In the genomic region with DNA sequence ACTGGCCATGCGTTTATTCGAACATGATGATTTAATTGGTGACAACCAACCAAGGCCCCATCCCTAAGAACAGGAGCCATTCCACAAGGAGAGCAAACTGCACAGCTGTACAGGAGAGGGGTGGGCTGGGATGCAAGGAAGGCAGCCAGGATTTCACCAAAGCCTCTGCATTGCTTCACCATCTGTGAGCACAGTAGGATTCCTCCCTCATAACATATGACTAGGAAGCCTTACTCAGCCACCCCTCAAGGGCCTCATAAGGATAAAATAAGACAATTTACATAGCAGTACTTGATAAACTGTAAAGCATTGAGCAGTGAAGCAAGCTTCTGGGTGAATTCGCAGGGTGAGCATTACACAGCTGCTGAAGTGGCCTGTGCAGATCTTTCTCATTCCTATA, we compare ENCODE assay signal across 16 mouse cellular contexts. TPM values are rescaled to one million over a fixed set of nuclear protein-coding genes. Genes with fewer than 3 reads are reported as not detected.
A peak's percentile ranks its signal among the peaks of the same experiment; 100 is the strongest.
DNase-seq lines count a peak whose midpoint lies in the region; ATAC-seq and TF ChIP-seq lines count a peak whose summit lies in the region.
"Had no signal": no experiment of that assay in that cellular context is flagged by ENCODE, and none has a peak within 500 bp of the region (broad histone marks: within the 10 kb centered on the region; RNA-seq: fewer than 3 reads in every experiment).

No protein-coding gene starts in this region.

- no peaks in the 10 kb centered on the region for H3K4me1 ChIP-seq in forebrain, embryonic 14.5 days (ENCODE audit: control insufficient read depth, insufficient read depth, low read length)
- H3K4me1 ChIP-seq in forebrain, embryonic 10.5 days = no peaks in the 10 kb centered on the region
- H3K4me1 ChIP-seq in neural tube, embryonic 14.5 days (ENCODE audit: control insufficient read depth, insufficient read depth, low read length) = no peaks in the 10 kb centered on the region

- ATAC-seq in forebrain, embryonic 14.5 days = no peak; the same call in 1 of the 2 replicates
- ATAC-seq in neural tube, embryonic 14.5 days (ENCODE audit: low read depth) = peak; percentile 94
- no peak for ATAC-seq in erythroblast, adult 5-6 weeks (replicated peaks; ENCODE audit: low FRiP score, poor library complexity, severe bottlenecking)
- ATAC-seq: intestine, embryonic 16.5 days; lung, postnatal 0 days had no signal

- H3K4me2 ChIP-seq in forebrain, embryonic 14.5 days (ENCODE audit: low read length) = no peak overlapping the region
- H3K4me2 ChIP-seq in neural tube, embryonic 14.5 days (ENCODE audit: low read depth, low read length) = no peak overlapping the region
- H3K4me2 ChIP-seq: heart, embryonic 13.5 days had no signal

- TF ChIP-seq CTCF in brain, embryonic 14.5 days (IDR thresholded peaks at IDR 0.05; ENCODE audit: borderline replicate concordance, extremely low read depth, insufficient read depth, insufficient read length) = no peak

- H3K27ac ChIP-seq in forebrain, embryonic 14.5 days (ENCODE audit: low read depth, low read length) = no peak overlapping the region
- H3K27ac ChIP-seq in forebrain, embryonic 10.5 days = no peak overlapping the region
- peak overlapping the region; percentile 24; the same call in 1 of the 2 replicates for H3K27ac ChIP-seq in neural tube, embryonic 14.5 days (ENCODE audit: low read depth, low read length)
- H3K27ac ChIP-seq: heart, embryonic 13.5 days had no signal

- H3K4me3 ChIP-seq in forebrain, embryonic 14.5 days (ENCODE audit: low read depth, low read length) = no peak overlapping the region
- H3K4me3 ChIP-seq in forebrain, embryonic 10.5 days = no peak overlapping the region
- H3K4me3 ChIP-seq in neural tube, embryonic 14.5 days (ENCODE audit: low read depth, low read length) = no peak overlapping the region
- H3K4me3 ChIP-seq: heart, embryonic 13.5 days had no signal

- peak; percentile 6 for DNase-seq in forebrain, embryonic 14.5 days (ENCODE audit: low spot score)
- no peak for DNase-seq in forebrain, embryonic 10.5 days (ENCODE audit: extremely low spot score, low spot score)
- DNase-seq in brain, embryonic 14.5 days (ENCODE audit: low read depth) = peak; percentile 35
- peak; percentile 53 for DNase-seq in layer of hippocampus, adult 9-11 months
- no peak for DNase-seq in urinary bladder, postnatal 10 days (ENCODE audit: low spot score)
- DNase-seq in ovary, postnatal 36 days (ENCODE audit: low spot score) = no peak
- DNase-seq: adrenal gland, adult 2 months; cerebellum, adult 11 months; spleen, adult 18-20 months; thymus, adult 18-20 months had no signal

- 85% methylated on average over 3 of the region's 3 CpGs for WGBS in forebrain, embryonic 14.5 days
- 92% methylated on average over 3 of the region's 3 CpGs for WGBS in forebrain, embryonic 10.5 days
- 56% methylated on average over 3 of the region's 3 CpGs for WGBS in neural tube, embryonic 14.5 days

- H3K9me3 ChIP-seq in forebrain, embryonic 14.5 days (replicated peaks; ENCODE audit: control insufficient read depth, low read length) = no peaks in the 10 kb centered on the region
- H3K9me3 ChIP-seq in forebrain, embryonic 10.5 days = no peaks in the 10 kb centered on the region
- no peaks in the 10 kb centered on the region for H3K9me3 ChIP-seq in neural tube, embryonic 14.5 days (ENCODE audit: control insufficient read depth, low read length)
- H3K9me3 ChIP-seq: G1E; heart, embryonic 13.5 days had no signal

- no peak for TF ChIP-seq POLR2A in brain, embryonic 14.5 days (IDR thresholded peaks at IDR 0.05; ENCODE audit: borderline replicate concordance, extremely low read depth, insufficient read depth, insufficient read length, poor library complexity, severe bottlenecking)

- no peaks in the 10 kb centered on the region; the same call in none of the 2 replicates for H3K27me3 ChIP-seq in forebrain, embryonic 14.5 days (replicated peaks; ENCODE audit: control insufficient read depth, insufficient read depth, low read length)
- peaks cover 35% of the 10 kb centered on the region for H3K27me3 ChIP-seq in forebrain, embryonic 10.5 days (ENCODE audit: poor library complexity, severe bottlenecking)
- no peaks in the 10 kb centered on the region for H3K27me3 ChIP-seq in neural tube, embryonic 14.5 days (ENCODE audit: control insufficient read depth, insufficient read depth, low read length)
- H3K27me3 ChIP-seq: heart, embryonic 13.5 days had no signal

- H3K36me3 ChIP-seq in forebrain, embryonic 14.5 days (ENCODE audit: control insufficient read depth, insufficient read depth, low read length) = no peaks in the 10 kb centered on the region
- no peaks in the 10 kb centered on the region for H3K36me3 ChIP-seq in forebrain, embryonic 10.5 days (replicated peaks)
- H3K36me3 ChIP-seq in neural tube, embryonic 14.5 days (ENCODE audit: control insufficient read depth, insufficient read depth, low read length) = no peaks in the 10 kb centered on the region
- H3K36me3 ChIP-seq: G1E; heart, embryonic 13.5 days had no signal

- no peak overlapping the region for H3K9ac ChIP-seq in forebrain, embryonic 14.5 days (ENCODE audit: low read length)
- H3K9ac ChIP-seq in neural tube, embryonic 14.5 days (replicated peaks; ENCODE audit: low read depth, low read length) = no peak overlapping the region
- H3K9ac ChIP-seq: heart, embryonic 13.5 days had no signal

RNA-seq across cellular contexts. Expression of gene Ism1, which starts 28.5 kb away (rescaled TPM):
- 0.32 and 0.50 TPM in 2 replicates for polyA plus RNA-seq in forebrain, embryonic 14.5 days (2014; fragmentation: Nextera tagmentation; extraction: Ambion mirVana)
- 0.58 and 0.61 TPM in 2 replicates for polyA plus RNA-seq in forebrain, embryonic 10.5 days (2016; fragmentation: Nextera tagmentation; extraction: Ambion mirVana)
- 0.91 and 1.2 TPM in 2 replicates for polyA plus RNA-seq in brain, embryonic 14.5 days (2012; rRNA removed)
- 0.94 and 1.1 TPM in 2 replicates for polyA plus RNA-seq in neural tube, embryonic 14.5 days (2014; fragmentation: Nextera tagmentation; extraction: Ambion mirVana)
- not detected in 2 replicates for total RNA-seq in erythroblast, adult 5-6 weeks (2015; ENCODE audit: low replicate concordance)
- not detected in 2 replicates for total RNA-seq in erythroblast, adult 5-6 weeks (2017; ENCODE audit: low replicate concordance)
- polyA plus RNA-seq: G1E had no signal

Comparison
In these comparisons a context has a peak if more than half of its experiments do, and no peak if none do; other contexts are left out.
1. DNase-seq: peak in forebrain, embryonic 14.5 days (single experiment), brain, embryonic 14.5 days (single experiment) and layer of hippocampus, adult 9-11 months (single experiment); none in forebrain, embryonic 10.5 days (single experiment), urinary bladder, postnatal 10 days (single experiment) and ovary, postnatal 36 days (single experiment).